Mouse (Mus musculus) heart, embryonic 15.5 days (tissue): ENCODE data around the gene Prokr2. TPM values are rescaled to one million over a fixed set of nuclear protein-coding genes. Genes with fewer than 3 reads are reported as not detected.
"Not testable (repeated sequence)": the region's sequence is repeated elsewhere in the genome, so short reads cannot be mapped to it uniquely, and the experiment has no call there.

Experiments
- ATAC-seq: fragments of 200-750 bp; cut with Nextera tagmentation; replicated peaks from 2 replicates; pipeline ENCODE4 v1.8.0; 2017; ENCODE audit warnings: low read depth, moderate TSS enrichment; ENCODE audit not compliant: insufficient number of reproducible peaks, insufficient read depth, low FRiP score
- H3K27ac ChIP-seq: fragments of 300-500 bp; sonication (generic); 2 replicates; pipeline ENCODE4 v1.5.1; 2015; ENCODE audit warnings: mild to moderate bottlenecking, inconsistent platforms
- H3K27me3 ChIP-seq: fragments of 300-500 bp; sonication (generic); 2 replicates; pipeline ENCODE4 v1.6.1; 2015; ENCODE audit warnings: inconsistent platforms
- H3K36me3 ChIP-seq: fragments of 300-500 bp; sonication (generic); 2 replicates; pipeline ENCODE4 v1.6.1; 2015; ENCODE audit warnings: mild to moderate bottlenecking, inconsistent platforms
- H3K4me1 ChIP-seq: fragments of 300-500 bp; sonication (generic); replicated peaks from 2 replicates; pipeline ENCODE4 v1.6.1; 2015; ENCODE audit warnings: inconsistent platforms
- H3K4me2 ChIP-seq: fragments of 300-500 bp; sonication (generic); 2 replicates; pipeline ENCODE4 v1.6.1; 2015; ENCODE audit warnings: inconsistent platforms, mild to moderate bottlenecking, moderate library complexity
- H3K4me3 ChIP-seq: fragments of 300-500 bp; sonication (generic); 2 replicates; pipeline ENCODE4 v1.5.1; 2015; ENCODE audit warnings: mild to moderate bottlenecking, inconsistent platforms
- H3K9ac ChIP-seq: fragments of 300-500 bp; sonication (generic); 2 replicates; pipeline ENCODE4 v1.6.1; 2015; ENCODE audit warnings: mild to moderate bottlenecking, inconsistent platforms
- H3K9me3 ChIP-seq: fragments of 300-500 bp; sonication (generic); replicated peaks from 2 replicates; pipeline ENCODE4 v1.6.1; 2016; ENCODE audit warnings: inconsistent platforms
- WGBS: fragments of 180-500 bp; shearing (Covaris S2); methylation state at CpG from one replicate; pipeline ENCODE4 v1.1.7; 2015; ENCODE audit warnings: mixed read lengths; 5-methylcytosine and 5-hydroxymethylcytosine counted together
- polyA plus RNA-seq: library from polyadenylated mRNA; unstranded; fragments of >200 nt; fragmentation: Nextera tagmentation; extraction: Ambion mirVana; gene quantifications from 2 replicates; pipeline ENCODE4 v1.2.1, GENCODE M21; 2015

Prokr2 gene
- polyA plus RNA-seq, 1 experiment from 2014 or later: 0.63 TPM

DNA sequence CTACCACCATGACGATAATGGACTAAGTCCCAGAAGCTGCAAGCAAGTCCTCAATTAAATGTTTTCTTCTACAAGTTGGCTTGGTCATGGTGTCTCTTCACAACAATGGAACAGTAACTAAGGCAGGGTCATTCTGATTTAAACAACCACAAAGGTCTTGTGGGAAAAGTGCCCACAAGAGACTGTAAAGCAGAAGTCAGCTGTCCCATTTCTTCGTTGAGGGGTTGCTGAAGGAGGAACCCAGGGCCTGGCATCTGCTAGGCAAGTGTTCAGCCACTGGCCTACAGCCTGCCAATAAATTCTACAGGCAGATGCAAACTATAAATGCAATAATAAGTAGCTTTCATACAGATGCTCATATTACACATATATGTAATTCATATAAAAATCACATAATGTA lies 48.0 kb downstream of the Prokr2 start:
- no peaks in the 10 kb centered on the region for H3K27me3 ChIP-seq
- no peak for ATAC-seq
- no peaks in the 10 kb centered on the region for H3K9me3 ChIP-seq
- 82% methylated on average over 2 of the region's 2 CpGs for WGBS
- no peaks in the 10 kb centered on the region for H3K36me3 ChIP-seq
- H3K4me2 ChIP-seq: no peak overlapping the region
- no peak overlapping the region for H3K4me3 ChIP-seq
- no peaks in the 10 kb centered on the region for H3K4me1 ChIP-seq
- H3K9ac ChIP-seq: no peak overlapping the region
- H3K27ac ChIP-seq: no peak overlapping the region

DNA sequence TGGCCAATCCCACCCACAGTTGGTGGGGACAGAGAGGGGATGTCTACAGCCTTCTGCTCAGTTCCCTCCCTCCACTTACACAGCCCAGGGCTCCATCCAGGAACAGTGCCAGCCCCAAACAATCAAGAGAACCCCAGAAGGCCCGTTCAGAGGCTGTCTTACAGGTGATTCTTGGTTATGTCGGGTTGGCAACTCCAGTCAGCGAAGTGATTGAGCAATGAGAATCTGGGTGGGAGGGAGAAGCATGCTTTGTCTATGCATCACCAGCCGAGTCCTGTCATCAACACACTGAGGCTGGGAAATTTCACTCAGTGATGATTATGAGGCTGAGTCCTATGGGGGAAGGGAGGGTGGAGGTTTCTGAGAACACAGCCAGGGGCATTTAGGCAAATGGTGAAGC lies 61.7 kb downstream of the Prokr2 start:
- Histone ChIP-seq H3K4me3 (no peak overlapping the region), H3K9ac (no peak overlapping the region), H3K27ac (no peak overlapping the region), H3K4me2 (no peak overlapping the region), H3K4me1 (no peaks in the 10 kb centered on the region), H3K36me3 (no peaks in the 10 kb centered on the region), H3K27me3 (no peaks in the 10 kb centered on the region), H3K9me3 (no peaks in the 10 kb centered on the region)
- ATAC-seq: peak; percentile 31; the same call in 1 of the 2 replicates
- WGBS: 34% methylated on average over 4 of the region's 4 CpGs

DNA sequence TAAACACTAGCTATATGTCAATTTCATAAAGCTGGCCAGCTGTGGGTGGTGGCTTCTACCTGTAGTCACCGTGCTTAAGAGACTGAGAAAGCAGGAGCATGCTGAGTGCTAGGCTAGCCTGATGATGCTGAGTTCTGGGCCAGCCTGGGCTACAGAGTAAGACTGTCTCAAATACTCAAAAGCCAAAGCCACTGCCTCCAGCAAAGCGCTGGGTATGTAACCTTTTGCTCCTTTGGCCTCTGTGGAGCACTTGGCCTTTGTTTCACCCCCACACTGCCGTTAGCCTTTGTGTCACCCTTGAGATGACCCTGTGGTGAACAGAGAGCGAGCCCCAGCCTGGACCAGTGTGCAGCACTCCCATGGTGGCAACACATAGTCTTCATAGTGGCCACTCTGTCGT lies 64.7 kb downstream of the Prokr2 start:
- ATAC-seq: no peak
- Histone ChIP-seq H3K36me3 (no peaks in the 10 kb centered on the region), H3K4me2 (no peak overlapping the region), H3K27me3 (no peaks in the 10 kb centered on the region), H3K4me1 (no peaks in the 10 kb centered on the region), H3K9me3 (no peaks in the 10 kb centered on the region), H3K9ac (no peak overlapping the region), H3K27ac (no peak overlapping the region), H3K4me3 (no peak overlapping the region)
- WGBS: 73% methylated on average over 5 of the region's 5 CpGs

DNA sequence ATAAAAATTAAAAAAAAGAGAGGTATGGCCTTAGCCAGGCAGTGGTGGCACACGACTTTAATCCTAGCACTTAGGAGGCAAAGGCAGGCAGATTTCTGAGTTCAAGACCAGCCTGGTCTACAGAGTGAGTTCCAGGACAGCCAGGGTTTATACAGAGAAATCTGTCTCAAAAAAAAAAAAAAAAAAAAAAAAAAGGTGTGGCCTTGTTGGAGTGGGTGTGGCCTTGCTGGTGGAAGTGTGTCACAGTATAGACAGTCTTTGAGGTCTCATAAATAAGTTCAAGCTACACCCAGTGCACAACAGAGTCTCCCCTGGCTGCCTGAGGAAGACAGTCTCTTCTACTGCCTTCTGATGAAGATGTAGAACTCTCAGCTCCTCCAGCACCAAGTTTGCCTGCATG lies 68.1 kb downstream of the Prokr2 start:
- H3K9me3 ChIP-seq: no peaks in the 10 kb centered on the region
- WGBS: 84% methylated on average over 1 of the region's 1 CpGs

DNA sequence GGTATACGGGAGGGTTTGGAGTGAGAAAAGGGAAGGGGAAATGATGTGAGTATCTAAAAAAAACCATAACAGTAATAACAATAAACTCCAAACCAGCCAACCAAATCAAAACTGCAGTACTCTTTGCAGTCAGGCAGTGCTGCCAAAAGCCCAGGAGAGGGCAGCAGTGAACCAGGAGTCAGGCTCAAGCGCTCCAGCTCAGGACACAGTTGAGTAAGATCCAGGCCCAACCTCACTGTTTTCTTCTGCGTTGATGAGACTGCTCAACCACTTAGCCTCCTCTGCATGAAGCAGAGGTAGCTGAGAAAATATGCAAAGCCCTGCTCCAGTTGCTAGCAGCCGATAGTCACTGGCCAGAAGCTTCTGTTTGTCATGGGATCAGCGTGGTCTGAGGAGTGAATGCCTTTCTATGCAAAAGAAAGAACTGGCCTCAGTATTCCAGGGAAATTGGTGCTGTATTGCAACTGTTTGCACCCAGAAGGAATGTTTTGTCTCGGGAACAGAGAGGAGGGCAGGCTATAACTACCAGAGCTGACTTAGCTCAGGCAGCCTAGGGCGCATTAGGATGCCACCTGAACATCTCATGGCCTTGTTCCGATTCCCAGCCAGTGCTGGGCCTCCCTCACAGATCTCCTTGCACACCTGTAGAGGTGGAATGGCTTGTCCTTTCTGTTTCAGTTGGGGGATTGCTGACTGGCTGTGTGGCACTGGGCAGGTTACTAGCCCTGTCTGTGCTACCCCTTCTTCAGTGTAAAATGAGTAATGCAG lies 69.0 kb downstream of the Prokr2 start:
- Histone ChIP-seq H3K4me2 (no peak overlapping the region), H3K36me3 (no peaks in the 10 kb centered on the region), H3K4me3 (no peak overlapping the region), H3K27ac (no peak overlapping the region), H3K27me3 (no peaks in the 10 kb centered on the region), H3K9ac (no peak overlapping the region), H3K4me1 (no peaks in the 10 kb centered on the region), H3K9me3 (no peaks in the 10 kb centered on the region)
- WGBS: 35% methylated on average over 8 of the region's 8 CpGs
- no peak for ATAC-seq

More for the DNA sequence above, 68.1 kb downstream of the Prokr2 start:
- Histone ChIP-seq H3K27ac (no peak overlapping the region), H3K4me2 (no peak overlapping the region), H3K27me3 (no peaks in the 10 kb centered on the region), H3K4me1 (no peaks in the 10 kb centered on the region), H3K4me3 (no peak overlapping the region), H3K9ac (no peak overlapping the region), H3K36me3 (no peaks in the 10 kb centered on the region)
- no peak for ATAC-seq

DNA sequence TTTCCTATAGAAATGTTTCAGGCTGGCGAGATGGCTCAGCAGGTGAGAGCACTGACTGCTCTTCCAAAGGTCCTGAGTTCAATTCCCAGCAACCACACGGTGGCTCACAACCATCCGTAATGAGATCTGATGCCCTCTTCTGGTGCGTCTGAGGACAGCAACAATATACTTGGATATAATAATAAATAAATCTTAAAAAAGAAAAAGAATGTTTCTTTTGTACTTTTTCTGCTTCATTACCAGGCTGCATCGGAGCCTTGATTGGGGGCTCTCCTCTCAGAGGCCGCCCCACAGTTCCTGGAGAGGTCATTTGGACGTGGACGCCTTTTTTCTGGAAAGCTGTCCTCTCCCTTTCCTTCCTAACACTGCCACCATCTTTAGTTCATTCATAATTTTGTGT lies 71.2 kb downstream of the Prokr2 start:
- H3K27ac ChIP-seq, H3K4me2 ChIP-seq, ATAC-seq, H3K4me3 ChIP-seq, H3K9me3 ChIP-seq, H3K27me3 ChIP-seq, H3K36me3 ChIP-seq, H3K4me1 ChIP-seq, H3K9ac ChIP-seq: not testable (repeated sequence)
- 83% methylated on average over 8 of the region's 8 CpGs for WGBS

DNA sequence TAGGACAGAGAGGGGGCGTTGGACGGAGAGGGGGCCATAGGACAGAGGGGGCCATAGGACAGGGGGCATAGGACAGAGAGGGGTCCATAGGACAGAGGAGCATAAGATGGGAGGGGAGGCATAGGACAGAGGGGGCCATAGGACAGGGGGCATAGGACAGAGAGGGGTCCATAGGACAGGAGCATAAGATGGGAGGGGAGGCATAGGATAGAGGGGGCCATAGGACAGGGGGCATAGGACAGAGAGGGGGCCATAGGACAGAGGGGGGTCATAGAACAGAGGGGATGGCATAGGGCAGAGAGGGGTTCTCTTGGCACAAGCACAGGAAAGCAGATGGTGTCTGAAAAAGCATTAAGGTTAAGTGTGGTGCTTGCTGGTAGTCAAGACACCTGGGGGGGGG lies 71.7 kb downstream of the Prokr2 start:
- H3K36me3 ChIP-seq: peaks cover 1% of the 10 kb centered on the region; the same call in 1 of the 2 replicates
- no peaks in the 10 kb centered on the region for H3K4me1 ChIP-seq
- no peak overlapping the region for H3K4me2 ChIP-seq
- no peaks in the 10 kb centered on the region for H3K9me3 ChIP-seq
- no peak overlapping the region for H3K4me3 ChIP-seq
- no peak for ATAC-seq
- H3K27ac ChIP-seq: no peak overlapping the region
- no peaks in the 10 kb centered on the region for H3K27me3 ChIP-seq
- no peak overlapping the region for H3K9ac ChIP-seq
- 97% methylated on average over 2 of the region's 2 CpGs for WGBS

DNA sequence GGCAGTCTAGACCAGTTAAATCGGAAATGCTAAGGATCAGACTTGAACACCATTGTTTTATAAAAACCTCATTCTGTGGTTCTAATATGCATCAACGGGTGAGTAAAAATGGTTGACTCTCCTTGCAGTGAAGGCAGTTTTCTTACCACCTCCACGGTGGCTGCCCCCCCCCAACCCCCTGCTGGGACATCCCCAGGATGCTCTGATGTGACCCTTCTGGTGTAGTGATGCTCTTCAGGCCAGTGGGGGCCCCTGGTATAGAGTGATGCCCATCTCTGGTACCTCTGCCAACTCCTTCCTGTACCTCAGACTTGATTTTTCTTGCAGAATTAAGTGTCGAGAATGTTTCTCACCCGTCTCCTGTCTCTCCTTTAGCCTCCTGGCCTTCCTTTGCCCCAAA lies 72.6 kb downstream of the Prokr2 start:
- H3K27me3 ChIP-seq: no peaks in the 10 kb centered on the region
- no peak overlapping the region for H3K4me2 ChIP-seq
- no peak for ATAC-seq
- WGBS: 78% methylated on average over 5 of the region's 5 CpGs
- H3K9ac ChIP-seq: no peak overlapping the region
- H3K4me1 ChIP-seq: no peaks in the 10 kb centered on the region
- no peak overlapping the region for H3K4me3 ChIP-seq
- peaks cover 8% of the 10 kb centered on the region; the same call in 1 of the 2 replicates for H3K36me3 ChIP-seq
- no peak overlapping the region for H3K27ac ChIP-seq
- H3K9me3 ChIP-seq: no peaks in the 10 kb centered on the region

DNA sequence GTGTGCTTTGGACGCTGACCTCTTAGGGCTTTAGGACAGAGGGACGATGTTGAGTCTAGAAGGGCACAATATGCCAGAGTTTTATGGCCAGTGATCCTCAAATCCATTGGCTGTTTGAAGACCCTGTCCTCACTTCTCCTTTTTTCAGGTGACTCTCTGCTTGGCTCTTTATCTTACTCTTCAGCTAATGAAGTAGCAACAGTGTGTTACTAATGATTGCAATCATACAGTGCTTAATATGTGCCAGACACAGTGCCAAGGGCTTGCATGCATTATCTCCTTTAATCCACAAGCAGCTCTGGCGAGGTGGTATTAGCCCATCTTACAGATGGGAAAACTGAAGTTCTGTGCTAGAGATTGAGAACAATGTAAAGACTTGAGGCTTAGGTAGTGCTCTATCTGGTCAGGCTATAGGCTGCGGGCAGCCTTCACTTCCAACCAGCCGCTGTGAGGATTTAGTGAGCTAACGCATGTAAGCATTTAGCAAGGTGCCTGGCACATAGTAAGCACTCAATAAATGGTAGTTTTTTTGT lies 75.8 kb downstream of the Prokr2 start:
- Histone ChIP-seq H3K9ac (no peak overlapping the region), H3K27ac (no peak overlapping the region), H3K27me3 (no peaks in the 10 kb centered on the region), H3K4me1 (no peaks in the 10 kb centered on the region), H3K36me3 (peaks cover 26% of the 10 kb centered on the region; the same call in 1 of the 2 replicates), H3K4me2 (no peak overlapping the region), H3K9me3 (no peaks in the 10 kb centered on the region), H3K4me3 (no peak overlapping the region)
- 93% methylated on average over 6 of the region's 6 CpGs for WGBS
- ATAC-seq: no peak

DNA sequence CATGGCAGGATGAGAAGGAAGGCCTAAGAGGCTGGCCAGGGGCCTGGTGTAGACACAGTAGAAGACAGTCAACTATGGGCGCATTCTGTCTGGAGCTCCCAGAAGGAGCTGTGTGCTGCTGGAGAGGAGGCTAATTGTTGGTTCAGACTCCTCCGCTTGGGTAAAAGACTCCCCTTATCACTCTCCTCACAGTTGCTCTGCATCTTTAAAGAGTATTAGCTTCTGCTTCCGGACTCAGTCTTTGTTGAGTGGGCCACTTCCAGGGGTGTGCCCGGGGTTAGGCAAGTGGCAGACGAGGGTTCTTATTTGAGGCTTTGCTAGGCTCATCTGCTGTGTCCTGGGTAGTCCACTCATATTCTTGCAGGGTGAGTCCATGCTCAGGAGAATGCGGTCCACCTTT lies 76.4 kb downstream of the Prokr2 start:
- Histone ChIP-seq H3K9me3 (no peaks in the 10 kb centered on the region), H3K36me3 (peaks cover 31% of the 10 kb centered on the region; the same call in 1 of the 2 replicates), H3K9ac (no peak overlapping the region), H3K4me1 (no peaks in the 10 kb centered on the region), H3K27ac (no peak overlapping the region), H3K4me3 (no peak overlapping the region), H3K4me2 (no peak overlapping the region), H3K27me3 (no peaks in the 10 kb centered on the region)
- 93% methylated on average over 6 of the region's 6 CpGs for WGBS
- ATAC-seq: no peak

DNA sequence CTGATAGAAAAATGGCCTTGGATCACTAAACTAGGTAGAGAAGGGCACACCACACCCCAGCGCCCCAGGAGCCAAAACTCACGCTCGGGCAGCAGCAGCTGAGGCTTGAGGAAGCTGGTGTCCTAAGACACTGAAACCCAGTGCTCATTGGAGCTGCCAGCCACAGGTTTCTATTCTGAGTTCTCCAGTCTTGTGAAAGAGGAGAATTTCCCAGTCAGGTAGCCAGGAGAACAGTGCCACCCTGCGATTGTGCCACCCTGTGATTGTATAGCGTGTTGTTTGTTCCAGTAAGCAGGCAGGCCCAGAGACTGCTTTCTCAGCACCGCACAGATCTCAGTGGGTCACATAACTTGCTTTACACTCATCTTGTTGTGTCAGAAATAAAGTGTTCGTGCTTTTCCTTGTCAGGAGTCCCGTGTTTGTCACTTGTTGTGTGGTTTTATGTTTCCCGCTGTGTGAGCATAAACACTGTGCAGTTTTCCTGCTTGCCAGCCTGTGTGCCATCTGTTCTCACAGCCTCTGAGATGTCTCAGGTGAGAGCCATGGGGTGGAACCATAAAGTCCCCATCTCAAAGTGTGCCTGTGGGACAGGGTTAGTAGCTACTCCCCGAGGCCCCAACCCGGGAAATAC lies 77.9 kb downstream of the Prokr2 start:
- WGBS: 95% methylated on average over 11 of the region's 11 CpGs
- Histone ChIP-seq H3K4me3 (no peak overlapping the region), H3K4me2 (no peak overlapping the region), H3K27me3 (no peaks in the 10 kb centered on the region), H3K9ac (no peak overlapping the region), H3K36me3 (peaks cover 41% of the 10 kb centered on the region; the same call in 1 of the 2 replicates), H3K4me1 (no peaks in the 10 kb centered on the region), H3K9me3 (no peaks in the 10 kb centered on the region), H3K27ac (no peak overlapping the region)
- ATAC-seq: no peak
